Mouse (Mus musculus) R1 (cell line): ENCODE measurements at regions not wholly inside any gene's neighbourhood (a gene's known extent, or its start where the extent isn't known, plus 50 kb on each side); places are given as distances from the start of the nearest gene placed in this dataset.

Experiments used
- DNase-seq: peaks from one replicate; pipeline ENCODE4 v3.0.0-alpha.2; 2018; ENCODE audit warnings: low read depth, low spot score

- peak; percentile 92 for DNase-seq
These were observed 199.6 kb upstream of the Sash1 start for GRCm38 (mm10) chr10:9085441-9085840.

- no peak for DNase-seq
These were observed 189.0 kb upstream of the Sash1 start for GRCm38 (mm10) chr10:9074916-9075315.

GRCm38 (mm10) chr10:9071630-9072029 lies 185.8 kb upstream of the Sash1 start:
- DNase-seq: peak; percentile 38

GRCm38 (mm10) chr10:9069608-9070190 lies 183.8 kb upstream of the Sash1 start:
- DNase-seq: no peak

- DNase-seq: no peak
These were observed 180.7 kb upstream of the Sash1 start for GRCm38 (mm10) chr10:9066566-9066965.

GRCm38 (mm10) chr10:9061979-9062378 lies 176.1 kb upstream of the Sash1 start:
- DNase-seq: no peak

GRCm38 (mm10) chr10:9055274-9055673 lies 169.4 kb upstream of the Sash1 start:
- no peak for DNase-seq

- peak; percentile 25 for DNase-seq
These were observed 167.5 kb upstream of the Sash1 start for GRCm38 (mm10) chr10:9053371-9053770.

- DNase-seq: no peak
These were observed 161.5 kb upstream of the Sash1 start for GRCm38 (mm10) chr10:9047341-9047740.

GRCm38 (mm10) chr10:9044746-9045370 lies 159.0 kb upstream of the Sash1 start:
- DNase-seq: no peak

- no peak for DNase-seq
These were observed 157.6 kb upstream of the Sash1 start for GRCm38 (mm10) chr10:9043507-9043906.

- no peak for DNase-seq
These were observed 144.6 kb upstream of the Sash1 start for GRCm38 (mm10) chr10:9030486-9030885.

GRCm38 (mm10) chr10:9029506-9029905 lies 143.6 kb upstream of the Sash1 start:
- DNase-seq: no peak

GRCm38 (mm10) chr10:9027070-9027807 lies 141.4 kb upstream of the Sash1 start:
- DNase-seq: no peak

GRCm38 (mm10) chr10:9014810-9015505 lies 129.1 kb upstream of the Sash1 start:
- DNase-seq: no peak

GRCm38 (mm10) chr10:9013549-9013925 lies 127.7 kb upstream of the Sash1 start:
- DNase-seq: no peak

GRCm38 (mm10) chr10:9012829-9013548 lies 127.1 kb upstream of the Sash1 start:
- DNase-seq: peak; percentile 62

- DNase-seq: no peak
These were observed 126.0 kb upstream of the Sash1 start for GRCm38 (mm10) chr10:9011906-9012305.

- no peak for DNase-seq
These were observed 124.3 kb upstream of the Sash1 start for GRCm38 (mm10) chr10:9010191-9010590.

GRCm38 (mm10) chr10:9005140-9005909 lies 119.5 kb upstream of the Sash1 start:
- no peak for DNase-seq

GRCm38 (mm10) chr10:9002261-9002660 lies 116.4 kb upstream of the Sash1 start:
- DNase-seq: no peak
